Mouse (Mus musculus) testis, postnatal 14 days (tissue): ENCODE results near the gene Dbx1.

Source experiments
- DNase-seq: peaks from one replicate; pipeline ENCODE4 v3.0.0; 2021; ENCODE audit warnings: low spot score

Dbx1 gene

GRCm38 (mm10) chr7:49636491-49637115, at the start of gene Dbx1:
Dbx1 (minus strand) TSS chr7:49636849.
- no peak for DNase-seq

- no peak for DNase-seq
Observed at GRCm38 (mm10) chr7:49678826-49679377, 42.3 kb upstream of the Dbx1 start.

GRCm38 (mm10) chr7:49678100-49678825, 41.6 kb upstream of the Dbx1 start:
- DNase-seq, result no peak

DNA sequence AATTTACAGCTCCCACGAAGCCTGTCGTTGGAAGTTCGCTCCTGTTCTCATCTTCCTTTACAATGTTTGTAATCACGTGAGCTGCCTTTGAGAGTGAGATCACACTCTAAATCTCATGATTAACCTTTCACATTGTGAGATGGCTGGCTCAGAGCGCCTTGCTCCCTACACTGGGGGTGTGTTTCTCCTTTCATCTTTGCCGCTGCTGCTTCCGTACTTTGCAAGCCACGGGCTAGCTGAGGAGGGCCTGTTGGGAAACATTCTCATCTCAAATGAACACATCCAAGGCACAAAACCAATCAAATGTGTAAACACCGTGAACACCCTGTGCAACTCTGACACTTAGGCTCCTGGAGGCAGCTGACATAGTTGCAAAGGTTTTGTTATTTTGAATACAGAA, 40.5 kb upstream of the Dbx1 start:
- DNase-seq, result no peak

- DNase-seq, result no peak
Observed at GRCm38 (mm10) chr7:49676627-49677026, 40.0 kb upstream of the Dbx1 start.

- no peak for DNase-seq
Observed at GRCm38 (mm10) chr7:49668260-49668857, 31.7 kb upstream of the Dbx1 start.

GRCm38 (mm10) chr7:49663575-49663974, 26.9 kb upstream of the Dbx1 start:
- DNase-seq, result no peak

DNA sequence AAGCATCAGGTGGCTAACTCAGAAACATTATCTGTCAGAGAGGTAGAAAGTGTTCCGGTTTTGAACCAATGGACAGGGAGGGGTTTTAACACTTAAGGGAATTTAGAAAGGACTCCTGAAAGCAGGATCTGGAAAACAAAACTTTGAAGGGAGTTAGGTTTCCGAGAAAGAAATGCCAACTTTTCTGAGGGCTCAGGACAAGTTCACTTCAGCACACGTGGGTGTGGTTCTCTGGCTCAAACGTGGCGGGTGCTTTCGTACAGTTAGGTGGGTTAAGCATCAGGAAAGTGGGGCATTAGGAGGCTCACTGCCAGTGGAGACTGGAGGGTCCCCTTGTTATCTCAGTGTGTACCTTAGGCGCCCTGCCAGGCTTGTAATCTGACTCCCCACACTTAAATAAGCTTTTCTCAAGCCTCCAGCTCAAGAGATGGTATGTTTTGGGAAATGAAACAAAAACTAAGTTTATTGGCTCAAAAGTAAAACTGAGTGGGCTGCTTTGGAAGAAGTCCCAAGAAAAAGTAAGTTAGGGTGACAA, 25.9 kb upstream of the Dbx1 start:
- DNase-seq, result no peak

- no peak for DNase-seq
Observed at GRCm38 (mm10) chr7:49661811-49662491, 25.3 kb upstream of the Dbx1 start.

DNA sequence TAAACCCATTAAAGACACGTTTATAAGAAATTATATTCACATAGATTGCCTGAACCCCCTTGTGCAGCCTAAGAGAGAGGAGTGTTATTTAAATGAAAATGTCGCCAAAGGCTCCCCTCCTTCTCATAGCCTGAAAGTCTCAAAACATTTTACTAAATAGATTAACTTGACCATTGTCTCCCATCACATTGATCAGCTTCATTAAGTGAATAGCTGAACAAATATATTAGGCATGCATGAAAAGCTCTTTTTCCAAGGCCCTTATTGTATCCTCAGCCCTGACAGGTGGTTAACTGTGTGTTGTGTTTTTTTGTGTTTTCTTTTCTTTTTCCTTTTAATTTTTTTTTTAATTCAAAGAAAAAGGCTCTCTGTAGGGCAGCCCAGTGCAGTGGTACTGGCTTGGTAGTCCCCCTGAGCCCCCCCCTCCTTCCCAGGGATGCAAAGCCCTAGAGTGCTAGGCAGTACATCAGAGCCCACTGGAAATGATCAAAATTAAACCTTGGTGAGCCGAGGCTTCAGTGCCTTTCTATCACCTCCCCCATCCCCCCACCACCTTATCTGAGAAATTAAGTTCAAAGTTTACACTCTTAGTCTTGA, 4.2 kb upstream of the Dbx1 start:
- DNase-seq, result no peak

- no peak for DNase-seq
Observed at GRCm38 (mm10) chr7:49639864-49640708, 3.4 kb upstream of the Dbx1 start.

- DNase-seq, result no peak
Observed at GRCm38 (mm10) chr7:49638941-49639776, 2.5 kb upstream of the Dbx1 start.

- DNase-seq, result no peak
Observed at GRCm38 (mm10) chr7:49637851-49638663, 1.4 kb upstream of the Dbx1 start.

DNA sequence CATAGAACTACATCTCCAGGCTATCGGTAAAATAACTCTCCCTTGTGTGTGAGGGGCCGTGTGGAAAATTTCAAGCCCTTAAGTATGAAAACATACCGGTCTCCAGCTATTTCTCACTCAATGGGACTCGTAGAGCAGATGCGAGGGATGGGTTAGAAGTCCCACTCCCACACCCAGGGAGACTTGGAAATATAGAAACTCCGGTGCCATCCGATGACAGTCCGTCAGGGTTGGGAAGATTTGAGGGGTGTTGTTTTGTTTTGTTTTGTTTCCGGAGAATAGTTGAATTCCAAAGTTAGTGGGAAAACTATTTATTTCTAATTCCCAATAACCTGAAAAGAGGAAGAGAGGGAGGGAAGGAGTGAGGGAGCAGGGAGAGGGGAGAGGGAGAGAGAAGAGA, 632 bp upstream of the Dbx1 start:
- no peak for DNase-seq

DNA sequence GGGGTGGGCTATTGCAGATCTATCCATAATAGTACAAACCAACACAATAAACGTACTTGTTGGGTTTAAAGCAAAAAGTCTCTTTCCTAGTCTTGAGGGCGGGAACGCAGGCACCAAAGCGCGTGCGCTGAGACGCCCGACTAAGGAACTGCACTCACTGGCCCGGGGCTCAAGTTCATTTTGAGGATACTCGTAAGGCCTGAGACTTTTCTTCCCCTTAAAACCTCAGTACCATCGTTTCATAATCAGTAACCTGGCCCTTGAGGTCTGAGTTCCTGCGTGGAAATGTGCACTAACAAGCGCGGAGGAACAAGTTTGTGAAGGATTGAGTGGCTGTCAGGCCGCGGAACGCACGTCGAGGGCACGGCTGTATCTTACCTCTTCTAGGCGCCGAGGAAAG, 678 bp downstream of the Dbx1 start:
- DNase-seq, result no peak

DNA sequence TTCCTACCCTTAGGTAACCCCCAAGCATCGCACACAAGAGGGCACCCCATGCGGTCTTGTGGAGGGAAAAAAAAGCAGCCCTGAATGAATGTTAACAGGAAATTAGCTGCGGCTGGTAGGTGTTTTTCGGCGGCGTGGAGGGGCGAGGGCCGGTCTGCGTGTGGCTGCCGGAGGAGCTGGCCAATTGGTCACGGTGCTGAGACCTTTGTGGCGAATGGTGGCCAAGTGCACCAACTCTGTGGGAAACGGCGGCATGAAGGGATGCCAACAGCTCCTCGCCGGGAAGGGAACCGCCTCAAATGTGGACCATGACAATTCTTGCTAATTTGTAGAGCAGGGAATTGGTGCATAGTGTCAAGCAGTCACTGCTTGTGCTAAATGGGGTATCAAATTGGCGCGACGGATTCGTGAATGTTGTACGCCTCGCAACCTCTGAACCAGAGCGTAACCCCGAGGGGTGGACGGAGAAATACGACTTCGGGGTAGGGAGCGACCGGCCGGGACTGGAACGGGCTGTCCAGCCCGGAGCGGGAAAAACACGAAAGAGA, 1.5 kb downstream of the Dbx1 start:
- DNase-seq, result no peak

- no peak for DNase-seq
Observed at GRCm38 (mm10) chr7:49634291-49635073, 2.2 kb downstream of the Dbx1 start.

GRCm38 (mm10) chr7:49633375-49633956, 3.2 kb downstream of the Dbx1 start:
- no peak for DNase-seq
